Comparison of ENCODE assay signal across 30 mouse cellular contexts in the genomic region with DNA sequence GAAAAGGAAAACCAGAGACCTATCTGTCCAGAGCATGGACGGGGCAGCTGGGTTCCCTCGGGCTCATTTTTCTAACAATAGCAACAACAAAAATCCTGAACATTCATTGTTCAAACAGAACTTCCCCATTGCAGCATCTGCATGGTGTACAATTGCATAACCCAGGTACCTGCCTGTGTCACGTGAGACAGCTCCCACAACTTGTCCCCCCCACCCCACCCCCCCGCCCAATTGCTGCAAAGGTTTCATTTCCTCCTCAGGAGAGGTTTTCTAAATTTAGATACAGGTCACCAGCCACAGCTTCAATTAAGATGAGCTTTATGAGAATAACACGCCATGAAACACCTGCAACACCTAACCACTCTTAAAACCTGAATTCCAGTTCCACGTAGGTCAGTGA.
A peak's percentile ranks its signal among the peaks of the same experiment; 100 is the strongest.
DNase-seq lines count a peak whose midpoint lies in the region; ATAC-seq and TF ChIP-seq lines count a peak whose summit lies in the region.
"Had no signal": no experiment of that assay in that cellular context is flagged by ENCODE, and none has a peak within 500 bp of the region (broad histone marks: within the 10 kb centered on the region; RNA-seq: fewer than 3 reads in every experiment).

No protein-coding gene starts in this region.

- no peaks in the 10 kb centered on the region for H3K9me3 ChIP-seq in intestine, embryonic 16.5 days (ENCODE audit: control insufficient read depth, low read length)
- H3K9me3 ChIP-seq in intestine, embryonic 15.5 days = no peaks in the 10 kb centered on the region
- H3K9me3 ChIP-seq: embryonic facial prominence, embryonic 10.5 days; embryonic facial prominence, embryonic 15.5 days; forebrain, embryonic 13.5 days; kidney, embryonic 15.5 days; limb, embryonic 12.5 days; liver, embryonic 15.5 days; midbrain, embryonic 13.5 days; neural tube, embryonic 13.5 days had no signal

- H3K36me3 ChIP-seq in intestine, embryonic 16.5 days (ENCODE audit: control insufficient read depth, insufficient read depth, low read length) = no peaks in the 10 kb centered on the region
- H3K36me3 ChIP-seq in intestine, embryonic 15.5 days = no peaks in the 10 kb centered on the region
- H3K36me3 ChIP-seq in spleen, adult 2 months (ENCODE audit: control insufficient read depth, insufficient read depth, low read length) = no peaks in the 10 kb centered on the region
- H3K36me3 ChIP-seq in splenic B cell, adult 2 months (ENCODE audit: control insufficient read depth, insufficient read depth, low read length, poor library complexity, severe bottlenecking) = no peaks in the 10 kb centered on the region
- H3K36me3 ChIP-seq: embryonic facial prominence, embryonic 10.5 days; embryonic facial prominence, embryonic 15.5 days; kidney, embryonic 15.5 days; limb, embryonic 12.5 days; liver, embryonic 15.5 days; midbrain, embryonic 13.5 days; neural tube, embryonic 13.5 days had no signal

- H3K4me3 ChIP-seq in intestine, embryonic 16.5 days (ENCODE audit: low read length) = no peak overlapping the region
- H3K4me3 ChIP-seq in intestine, embryonic 15.5 days (replicated peaks) = no peak overlapping the region
- no peak overlapping the region for H3K4me3 ChIP-seq in spleen, adult 2 months (ENCODE audit: extremely low read depth, insufficient read depth, insufficient read length)
- H3K4me3 ChIP-seq: embryonic facial prominence, embryonic 10.5 days; embryonic facial prominence, embryonic 15.5 days; forebrain, embryonic 13.5 days; gastrocnemius, adult 2 months; kidney, embryonic 15.5 days; limb, embryonic 12.5 days; liver, embryonic 15.5 days; midbrain, embryonic 13.5 days; neural tube, embryonic 13.5 days had no signal

- no peak for TF ChIP-seq POLR2A in spleen, adult 2 months (IDR thresholded peaks at IDR 0.05; ENCODE audit: low read depth, low read length)

- no peaks in the 10 kb centered on the region for H3K27me3 ChIP-seq in intestine, embryonic 16.5 days (replicated peaks; ENCODE audit: control insufficient read depth, insufficient read depth, low read length)
- no peaks in the 10 kb centered on the region for H3K27me3 ChIP-seq in intestine, embryonic 15.5 days (replicated peaks)
- no peaks in the 10 kb centered on the region for H3K27me3 ChIP-seq in spleen, adult 2 months (ENCODE audit: control insufficient read depth, insufficient read depth, low read length)
- no peaks in the 10 kb centered on the region for H3K27me3 ChIP-seq in splenic B cell, adult 2 months (ENCODE audit: control insufficient read depth, insufficient read depth, low read length, poor library complexity, severe bottlenecking)
- H3K27me3 ChIP-seq: embryonic facial prominence, embryonic 15.5 days; forebrain, embryonic 13.5 days; kidney, embryonic 15.5 days; limb, embryonic 12.5 days; liver, embryonic 15.5 days; midbrain, embryonic 13.5 days; neural tube, embryonic 13.5 days had no signal

- 68% methylated on average over 6 of the region's 6 CpGs for WGBS in intestine, embryonic 16.5 days
- 69% methylated on average over 6 of the region's 6 CpGs for WGBS in intestine, embryonic 15.5 days
- 6% methylated on average over 6 of the region's 6 CpGs for WGBS in spleen, adult 2 months

- H3K4me2 ChIP-seq in intestine, embryonic 16.5 days (ENCODE audit: low read depth, low read length) = no peak overlapping the region
- H3K4me2 ChIP-seq in intestine, embryonic 15.5 days (replicated peaks) = no peak overlapping the region
- H3K4me2 ChIP-seq: embryonic facial prominence, embryonic 15.5 days; forebrain, embryonic 13.5 days; heart, embryonic 11.5 days; hindbrain, embryonic 14.5 days; kidney, embryonic 15.5 days; limb, embryonic 12.5 days; liver, embryonic 15.5 days; midbrain, embryonic 13.5 days; neural tube, embryonic 13.5 days had no signal

- H3K27ac ChIP-seq in intestine, embryonic 16.5 days (ENCODE audit: low read length) = no peak overlapping the region
- H3K27ac ChIP-seq in intestine, embryonic 15.5 days = no peak overlapping the region
- H3K27ac ChIP-seq in spleen, adult 2 months (ENCODE audit: insufficient read depth, low read length) = no peak overlapping the region; the same call in 1 of the 2 replicates
- H3K27ac ChIP-seq: embryonic facial prominence, embryonic 10.5 days; embryonic facial prominence, embryonic 15.5 days; forebrain, embryonic 13.5 days; gastrocnemius, adult 2 months; hindbrain, embryonic 14.5 days; kidney, embryonic 15.5 days; limb, embryonic 12.5 days; liver, embryonic 15.5 days; macrophage; midbrain, embryonic 13.5 days; neural tube, embryonic 13.5 days had no signal

- no peak overlapping the region for H3K9ac ChIP-seq in intestine, embryonic 16.5 days (ENCODE audit: low read depth, low read length)
- H3K9ac ChIP-seq in intestine, embryonic 15.5 days = no peak overlapping the region
- H3K9ac ChIP-seq: embryonic facial prominence, embryonic 15.5 days; forebrain, embryonic 13.5 days; hindbrain, embryonic 14.5 days; kidney, embryonic 15.5 days; limb, embryonic 12.5 days; liver, embryonic 15.5 days; midbrain, embryonic 13.5 days; neural tube, embryonic 13.5 days had no signal

- no peaks in the 10 kb centered on the region for H3K4me1 ChIP-seq in intestine, embryonic 16.5 days (ENCODE audit: control insufficient read depth, insufficient read depth, low read length)
- no peaks in the 10 kb centered on the region for H3K4me1 ChIP-seq in intestine, embryonic 15.5 days (replicated peaks)
- peaks cover 8% of the 10 kb centered on the region; the same call in 1 of the 2 replicates for H3K4me1 ChIP-seq in spleen, adult 2 months (ENCODE audit: control insufficient read depth, insufficient read depth, insufficient read length)
- H3K4me1 ChIP-seq: liver, embryonic 15.5 days; neural tube, embryonic 13.5 days had no signal

- TF ChIP-seq CTCF in spleen, adult 2 months (IDR thresholded peaks at IDR 0.05; ENCODE audit: extremely low read depth, insufficient read depth, insufficient read length, insufficient replicate concordance) = no peak

- 0 out of 2 replicates have a peak, but pooled peaks have one; percentile 3 for ATAC-seq in intestine, embryonic 16.5 days
- ATAC-seq in intestine, embryonic 15.5 days = no peak
- ATAC-seq: CD4-positive, CD25-positive, alpha-beta regulatory T cell, adult 4 months; forebrain, embryonic 13.5 days; midbrain, embryonic 13.5 days had no signal

- DNase-seq in spleen, adult 2 months (ENCODE audit: low read depth in 1 of 2, low spot score in 2 of 2) = peak; percentile 30 to 31
- DNase-seq in spleen, postnatal 4 days (ENCODE audit: low spot score in 2 of 2) = no peak
- DNase-seq in thymus, postnatal 4 days = peak; percentile 8
- DNase-seq in thymus, adult 18-20 months = no peak
- DNase-seq in splenic B cell, adult 2 months (ENCODE audit: low read depth, low spot score) = peak; percentile 66
- DNase-seq in heart, postnatal 4 days = no peak
- DNase-seq: adrenal gland, postnatal 25 days; cerebellum, adult 2 months; cerebellum, postnatal 14 days; gastrocnemius, adult 2 months; gastrocnemius, postnatal 36 days; heart, adult 18-20 months; heart, postnatal 36 days; kidney, adult 18-20 months; kidney, postnatal 25 days; right cerebral cortex, postnatal 4 days had no signal

Comparison
In these comparisons a context has a peak if more than half of its experiments do, and no peak if none do; other contexts are left out.
1. DNase-seq: peak in spleen, adult 2 months (2 of 2), thymus, postnatal 4 days (single experiment) and splenic B cell, adult 2 months (single experiment); none in spleen, postnatal 4 days (0 of 2), thymus, adult 18-20 months (0 of 2) and heart, postnatal 4 days (single experiment).